Mouse (Mus musculus) left cerebral cortex, postnatal 10 days (tissue): ENCODE results near the gene Ndrg2. TPM values are rescaled to one million over a fixed set of nuclear protein-coding genes. Genes with fewer than 3 reads are reported as not detected.

ENCODE experiments used
- DNase-seq, 2 experiments: peaks; one replicate each; pipeline ENCODE4 v3.0.0; 2021 to 2022; ENCODE audit warnings: low spot score in 2 of 2, mixed read lengths in 1 of 2; ENCODE audit errors: extremely low spot score in 1 of 2
- intact Hi-C: fragments of 180-260 bp; cut with DNase I; formaldehyde crosslinking; loops from one replicate; pipeline ENCODE4 v1.15.1; 2025
- total RNA-seq, 2 experiments: library from RNA; stranded (reverse); gene quantifications; 2 replicates each; pipeline ENCODE4 v1.2.3; 2021

Ndrg2 gene
- total RNA-seq, 2 experiments from 2014 or later = 337 to 367 TPM

- no peak for DNase-seq
- intact Hi-C loops = no loop called here
These were observed 2.6 kb upstream of the Ndrg2 start for GRCm38 (mm10) chr14:51916539-51916938.

GRCm38 (mm10) chr14:51915030-51915429 is 1.1 kb upstream of the Ndrg2 start:
- no peak for DNase-seq
- intact Hi-C loops = no loop called here

GRCm38 (mm10) chr14:51913062-51913959 is 647 bp downstream of the Ndrg2 start:
- intact Hi-C loops = no loop called here
- peak; percentile 59 to 90 for DNase-seq

- intact Hi-C loops = no loop called here
- DNase-seq = no peak
These were observed 1.4 kb downstream of the Ndrg2 start for GRCm38 (mm10) chr14:51912391-51913061.

GRCm38 (mm10) chr14:51911301-51911700 is 2.7 kb downstream of the Ndrg2 start:
- intact Hi-C loops = no loop called here
- DNase-seq = no peak

- intact Hi-C loops = loop anchor here (5.0 to 10.0 kb wide), 2 partner anchors 116 to 289 kb away; partner anchors contain the start of genes Supt16 and Zfp219
- DNase-seq = no peak
These were observed 7.9 kb downstream of the Ndrg2 start for GRCm38 (mm10) chr14:51906102-51906501.

GRCm38 (mm10) chr14:51904706-51905105 is 9.3 kb downstream of the Ndrg2 start:
- intact Hi-C loops = loop anchor here (2.0 to 10.0 kb wide), 3 partner anchors 26 to 290 kb away; partner anchors contain the start of genes Supt16 and Zfp219

GRCm38 (mm10) chr14:51903782-51904181 is 10.2 kb downstream of the Ndrg2 start:
- intact Hi-C loops = loop anchor here (2.0 to 10.0 kb wide), 2 partner anchors 27 to 291 kb away; partner anchors contain the start of gene Supt16
- DNase-seq = no peak

More at GRCm38 (mm10) chr14:51904706-51905105, 9.3 kb downstream of the Ndrg2 start:
- DNase-seq = no peak

GRCm38 (mm10) chr14:51902806-51903710 is 10.9 kb downstream of the Ndrg2 start:
- intact Hi-C loops = loop anchor here (10.0 kb wide), 1 partner anchor 292 kb away; the partner anchor contains the start of gene Supt16
- peak; percentile 49 to 78 for DNase-seq

- DNase-seq = no peak
- intact Hi-C loops = no loop called here
These were observed 14.6 kb downstream of the Ndrg2 start for GRCm38 (mm10) chr14:51899351-51899750.

- intact Hi-C loops = no loop called here
- DNase-seq = no peak
These were observed 17.3 kb downstream of the Ndrg2 start for GRCm38 (mm10) chr14:51896539-51897170.

- intact Hi-C loops = no loop called here
- no peak for DNase-seq
These were observed 17.9 kb downstream of the Ndrg2 start for GRCm38 (mm10) chr14:51896019-51896418.

- DNase-seq = no peak
- intact Hi-C loops = no loop called here
These were observed 18.9 kb downstream of the Ndrg2 start for GRCm38 (mm10) chr14:51895071-51895470.

- no peak for DNase-seq
- intact Hi-C loops = no loop called here
These were observed 20.1 kb downstream of the Ndrg2 start for GRCm38 (mm10) chr14:51893809-51894208.

- intact Hi-C loops = no loop called here
These were observed 20.7 kb downstream of the Ndrg2 start for GRCm38 (mm10) chr14:51893094-51893794.

GRCm38 (mm10) chr14:51892191-51892939 is 21.6 kb downstream of the Ndrg2 start, which contains the start of gene Slc39a2:
Gene Slc39a2, plus strand, starts transcription at chr14:51892889.
- intact Hi-C loops = no loop called here
- no peak for DNase-seq

More at GRCm38 (mm10) chr14:51893094-51893794, 20.7 kb downstream of the Ndrg2 start:
- DNase-seq = no peak

GRCm38 (mm10) chr14:51889833-51890232 is 24.1 kb downstream of the Ndrg2 start:
- no peak for DNase-seq
- intact Hi-C loops = no loop called here
